Mouse (Mus musculus) neural tube, embryonic 11.5 days (tissue): ENCODE data around the gene Spock1. TPM values are rescaled to one million over a fixed set of nuclear protein-coding genes. Genes with fewer than 3 reads are reported as not detected.
"Not testable (repeated sequence)": the region's sequence is repeated elsewhere in the genome, so short reads cannot be mapped to it uniquely, and the experiment has no call there.

Source experiments
- ATAC-seq: fragments of 200-750 bp; cut with Nextera tagmentation; 2 replicates; pipeline ENCODE4 v1.8.0; 2017; ENCODE audit warnings: moderate number of reproducible peaks, mild to moderate bottlenecking, moderate TSS enrichment, moderate library complexity; ENCODE audit not compliant: insufficient read depth, low FRiP score, low TSS enrichment
- DNase-seq: peaks from one replicate; pipeline ENCODE4 v3.0.0-alpha.2; 2015; ENCODE audit warnings: low spot score
- H3K27ac ChIP-seq: fragments of 300-500 bp; sonication (generic); 2 replicates; pipeline ENCODE4 v1.5.1; 2014; ENCODE audit warnings: low read depth, mild to moderate bottlenecking, low read length
- H3K27me3 ChIP-seq: fragments of 300-500 bp; sonication (generic); 2 replicates; pipeline ENCODE4 v1.6.1; 2014; ENCODE audit warnings: mild to moderate bottlenecking, low read length, mixed read lengths; ENCODE audit not compliant: control insufficient read depth, insufficient read depth
- H3K36me3 ChIP-seq: fragments of 300-500 bp; sonication (generic); 2 replicates; pipeline ENCODE4 v1.6.1; 2014; ENCODE audit warnings: mild to moderate bottlenecking, low read length, moderate library complexity, mixed read lengths; ENCODE audit not compliant: control insufficient read depth, insufficient read depth
- H3K4me1 ChIP-seq: fragments of 300-500 bp; sonication (generic); 2 replicates; pipeline ENCODE4 v1.6.1; 2014; ENCODE audit warnings: low read length, mixed read lengths; ENCODE audit not compliant: control insufficient read depth, insufficient read depth
- H3K4me2 ChIP-seq: fragments of 300-500 bp; sonication (generic); 2 replicates; pipeline ENCODE4 v1.6.1; 2014; ENCODE audit warnings: low read depth, mild to moderate bottlenecking, moderate library complexity
- H3K4me3 ChIP-seq: fragments of 300-500 bp; sonication (generic); 2 replicates; pipeline ENCODE4 v1.5.1; 2014; ENCODE audit warnings: low read depth, low read length
- H3K9ac ChIP-seq: fragments of 300-500 bp; sonication (generic); 2 replicates; pipeline ENCODE4 v1.6.1; 2014; ENCODE audit warnings: mild to moderate bottlenecking, low read length
- H3K9me3 ChIP-seq: fragments of 300-500 bp; sonication (generic); 2 replicates; pipeline ENCODE4 v1.6.1; 2016; ENCODE audit warnings: low read length; ENCODE audit not compliant: control insufficient read depth
- WGBS: fragments of 180-500 bp; shearing (Covaris S2); extraction: QIAGEN DNeasy Blood & Tissue Kit; methylation state at CpG from one replicate; pipeline ENCODE4 v1.1.7; 2014; 5-methylcytosine and 5-hydroxymethylcytosine counted together
- polyA plus RNA-seq: library from polyadenylated mRNA; unstranded; fragments of >200 nt; fragmentation: Nextera tagmentation; extraction: Ambion mirVana; gene quantifications from 2 replicates; pipeline ENCODE4 v1.2.1, GENCODE M21; 2014

Spock1 gene
- polyA plus RNA-seq, 1 experiment from 2014 or later: 23.3 TPM

- Histone ChIP-seq H3K27me3 (no peaks in the 10 kb centered on the region), H3K27ac (no peak overlapping the region), H3K36me3 (no peaks in the 10 kb centered on the region), H3K9ac (no peak overlapping the region), H3K9me3 (no peaks in the 10 kb centered on the region), H3K4me1 (peaks cover 3% of the 10 kb centered on the region; the same call in 1 of the 2 replicates), H3K4me3 (no peak overlapping the region), H3K4me2 (no peak overlapping the region)
- DNase-seq (no peak), ATAC-seq (no peak)
- 86% methylated on average over 11 of the region's 11 CpGs for WGBS
Observed at GRCm38 (mm10) chr13:57515737-57516136, 392.4 kb downstream of the Spock1 start.

- 91% methylated on average over 7 of the region's 7 CpGs for WGBS
- H3K4me1 ChIP-seq: no peaks in the 10 kb centered on the region
- H3K27ac ChIP-seq: no peak overlapping the region
- no peak overlapping the region for H3K4me3 ChIP-seq
- ATAC-seq (no peak), DNase-seq (no peak)
- no peak overlapping the region for H3K9ac ChIP-seq
- no peaks in the 10 kb centered on the region for H3K9me3 ChIP-seq
- H3K36me3 ChIP-seq: no peaks in the 10 kb centered on the region
- H3K27me3 ChIP-seq: no peaks in the 10 kb centered on the region
- no peak overlapping the region for H3K4me2 ChIP-seq
Observed at GRCm38 (mm10) chr13:57501552-57501951, 406.6 kb downstream of the Spock1 start.

- ATAC-seq (no peak), DNase-seq (no peak)
- no peak overlapping the region for H3K4me2 ChIP-seq
- 79% methylated on average over 7 of the region's 7 CpGs for WGBS
- no peaks in the 10 kb centered on the region for H3K9me3 ChIP-seq
- no peak overlapping the region for H3K9ac ChIP-seq
- H3K27ac ChIP-seq: no peak overlapping the region
- H3K4me3 ChIP-seq: no peak overlapping the region
- no peaks in the 10 kb centered on the region for H3K36me3 ChIP-seq
- H3K4me1 ChIP-seq: no peaks in the 10 kb centered on the region
- H3K27me3 ChIP-seq: no peaks in the 10 kb centered on the region
Observed at GRCm38 (mm10) chr13:57496778-57497177, 411.4 kb downstream of the Spock1 start.

GRCm38 (mm10) chr13:57494838-57495237 is 413.3 kb downstream of the Spock1 start:
- ATAC-seq (no peak), DNase-seq (no peak)
- H3K4me3 ChIP-seq: no peak overlapping the region
- H3K9me3 ChIP-seq: no peaks in the 10 kb centered on the region
- no peaks in the 10 kb centered on the region for H3K4me1 ChIP-seq
- WGBS: 41% methylated on average over 1 of the region's 1 CpGs
- no peak overlapping the region for H3K27ac ChIP-seq
- H3K4me2 ChIP-seq: no peak overlapping the region
- no peak overlapping the region for H3K9ac ChIP-seq
- H3K36me3 ChIP-seq: no peaks in the 10 kb centered on the region
- H3K27me3 ChIP-seq: no peaks in the 10 kb centered on the region

GRCm38 (mm10) chr13:57488926-57489325 is 419.2 kb downstream of the Spock1 start:
- Histone ChIP-seq H3K4me1 (no peaks in the 10 kb centered on the region), H3K36me3 (no peaks in the 10 kb centered on the region), H3K9me3 (no peaks in the 10 kb centered on the region), H3K9ac (no peak overlapping the region), H3K4me3 (no peak overlapping the region), H3K27me3 (no peaks in the 10 kb centered on the region), H3K27ac (no peak overlapping the region), H3K4me2 (no peak overlapping the region)
- DNase-seq: no peak
- no peak for ATAC-seq
- WGBS: 89% methylated on average over 8 of the region's 8 CpGs

GRCm38 (mm10) chr13:57484426-57485168 is 423.5 kb downstream of the Spock1 start:
- no peak overlapping the region for H3K4me3 ChIP-seq
- no peaks in the 10 kb centered on the region for H3K27me3 ChIP-seq
- WGBS: 86% methylated on average over 16 of the region's 16 CpGs
- DNase-seq: no peak
- no peaks in the 10 kb centered on the region for H3K4me1 ChIP-seq
- H3K4me2 ChIP-seq: no peak overlapping the region
- no peaks in the 10 kb centered on the region for H3K36me3 ChIP-seq
- no peaks in the 10 kb centered on the region for H3K9me3 ChIP-seq
- no peak overlapping the region for H3K27ac ChIP-seq
- ATAC-seq: no peak
- H3K9ac ChIP-seq: no peak overlapping the region

GRCm38 (mm10) chr13:57476700-57477099 is 431.4 kb downstream of the Spock1 start:
- no peak overlapping the region for H3K9ac ChIP-seq
- no peak for ATAC-seq

GRCm38 (mm10) chr13:57474068-57474467 is 434.1 kb downstream of the Spock1 start:
- ATAC-seq (no peak), DNase-seq (no peak)
- H3K4me2 ChIP-seq: no peak overlapping the region
- H3K27me3 ChIP-seq: no peaks in the 10 kb centered on the region
- H3K27ac ChIP-seq: no peak overlapping the region
- H3K9ac ChIP-seq: no peak overlapping the region
- 64% methylated on average over 2 of the region's 2 CpGs for WGBS
- H3K36me3 ChIP-seq: no peaks in the 10 kb centered on the region
- H3K4me3 ChIP-seq: no peak overlapping the region
- no peaks in the 10 kb centered on the region for H3K9me3 ChIP-seq
- H3K4me1 ChIP-seq: no peaks in the 10 kb centered on the region

More at GRCm38 (mm10) chr13:57476700-57477099, 431.4 kb downstream of the Spock1 start:
- H3K27ac ChIP-seq: no peak overlapping the region
- H3K27me3 ChIP-seq: no peaks in the 10 kb centered on the region
- H3K4me2 ChIP-seq: no peak overlapping the region
- H3K36me3 ChIP-seq: no peaks in the 10 kb centered on the region
- 31% methylated on average over 6 of the region's 6 CpGs for WGBS
- DNase-seq: peak; percentile 49
- no peaks in the 10 kb centered on the region for H3K4me1 ChIP-seq
- H3K9me3 ChIP-seq: no peaks in the 10 kb centered on the region
- H3K4me3 ChIP-seq: no peak overlapping the region

GRCm38 (mm10) chr13:57470922-57471321 is 437.2 kb downstream of the Spock1 start:
- DNase-seq, H3K4me3 ChIP-seq, H3K36me3 ChIP-seq, H3K27me3 ChIP-seq, H3K4me2 ChIP-seq, ATAC-seq, H3K9ac ChIP-seq, H3K27ac ChIP-seq, H3K4me1 ChIP-seq, H3K9me3 ChIP-seq: not testable (repeated sequence)
- 79% methylated on average over 4 of the region's 4 CpGs for WGBS
